Mouse (Mus musculus): ENCODE data around the gene Vps45. TPM values are rescaled to one million over a fixed set of nuclear protein-coding genes. Genes with fewer than 3 reads are reported as not detected.

Vps45 gene
- polyA plus RNA-seq, 1 experiment from 2014 or later = 24.7 TPM

DNA sequence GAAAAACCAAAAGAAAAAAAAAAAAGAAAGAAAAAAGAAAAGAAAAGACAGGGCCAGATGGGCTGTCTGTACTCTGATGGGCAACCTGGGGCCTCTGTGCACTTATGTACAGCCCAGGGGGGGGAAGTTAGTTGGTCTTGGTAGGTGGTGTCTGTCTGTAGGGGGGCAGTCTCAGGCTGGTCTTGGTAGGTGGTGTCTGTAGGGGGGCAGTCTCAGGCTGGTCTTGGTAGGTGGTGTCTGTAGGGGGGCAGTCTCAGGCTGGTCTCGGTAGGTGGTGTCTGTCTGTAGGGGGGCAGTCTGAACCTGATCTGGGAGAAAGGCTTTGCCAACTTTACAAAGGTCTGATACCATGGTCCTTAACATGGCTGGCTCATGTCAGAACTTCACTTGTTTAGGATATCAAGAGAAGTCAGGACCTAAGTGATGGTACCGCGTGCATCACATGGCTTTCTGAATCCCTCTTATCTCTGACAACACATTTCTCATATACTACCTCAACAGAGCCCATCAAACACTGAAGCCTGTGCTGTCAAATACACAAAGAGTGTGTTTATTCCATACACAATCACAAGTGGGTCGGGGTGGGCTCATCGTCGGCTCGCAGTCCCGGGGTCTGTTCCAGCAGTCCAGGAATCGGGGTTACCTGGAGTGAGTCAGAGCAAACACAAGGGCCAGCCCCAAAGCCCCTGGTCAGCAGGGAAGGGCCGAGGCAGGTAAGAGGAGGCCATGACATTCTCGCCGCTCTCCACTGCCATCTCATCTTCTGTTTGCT, 58.8 kb downstream of the Vps45 start:
- Histone ChIP-seq H3K4me2 (no peak overlapping the region), H3K27me3 (ENCODE audit: control insufficient read depth, insufficient read depth, low read length) (no peaks in the 10 kb centered on the region), H3K36me3 (ENCODE audit: control insufficient read depth, insufficient read depth, low read length) (no peaks in the 10 kb centered on the region), H3K4me1 (ENCODE audit: control insufficient read depth, insufficient read depth, low read length) (peaks cover 13% of the 10 kb centered on the region), H3K9me3 (ENCODE audit: control insufficient read depth, low read length) (no peaks in the 10 kb centered on the region), H3K9ac (ENCODE audit: low read length) (no peak overlapping the region), H3K27ac (ENCODE audit: low read depth, low read length) (no peak overlapping the region), H3K4me3 (ENCODE audit: low read depth, low read length) (no peak overlapping the region)
- ATAC-seq (ENCODE audit: low FRiP score) = no peak
- 90% methylated on average over 12 of the region's 12 CpGs for WGBS
- peak; percentile 69 for DNase-seq (ENCODE audit: low spot score, missing footprints)

DNA sequence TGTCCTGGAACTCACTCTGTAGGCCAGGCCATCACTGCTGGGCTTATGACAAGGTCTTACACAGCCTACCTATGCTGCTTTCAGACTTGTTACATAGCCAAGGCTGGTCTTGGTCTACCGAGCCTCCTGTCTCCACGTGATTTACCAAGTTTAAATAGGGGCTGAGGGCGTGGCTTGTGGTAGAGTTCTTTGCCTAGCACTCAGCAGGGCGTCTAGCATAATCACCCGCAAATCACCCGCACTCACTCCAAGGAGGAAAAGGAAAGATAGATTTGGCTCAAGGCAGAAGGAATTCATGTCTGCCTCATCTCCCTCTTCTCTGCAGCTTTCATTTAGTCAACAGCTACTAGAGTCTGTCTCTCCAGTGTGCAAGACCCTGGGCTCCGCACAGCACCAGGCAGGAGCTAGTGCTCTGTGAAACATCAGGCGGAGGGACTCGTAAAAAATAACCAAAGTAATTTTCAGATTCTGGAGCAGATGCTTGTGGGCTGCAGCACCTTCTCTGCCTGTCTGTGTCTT, 61.0 kb downstream of the Vps45 start:
- Histone ChIP-seq H3K4me1 (ENCODE audit: control insufficient read depth, insufficient read depth, low read length) (peaks cover 29% of the 10 kb centered on the region), H3K9ac (ENCODE audit: low read length) (peak overlapping the region; percentile 99)
- DNase-seq (ENCODE audit: low spot score, missing footprints) = no peak

GRCm38 (mm10) chr3:95996451-95997073, 61.7 kb downstream of the Vps45 start:
- 14% methylated on average over 6 of the region's 6 CpGs for whole genome bisulfite sequencing
- Histone ChIP-seq H3K9me3 (ENCODE audit: control insufficient read depth, low read length) (no peaks in the 10 kb centered on the region), H3K4me1 (ENCODE audit: control insufficient read depth, insufficient read depth, low read length) (peaks cover 29% of the 10 kb centered on the region), H3K27ac (ENCODE audit: low read depth, low read length) (peak overlapping the region; percentile 96), H3K9ac (ENCODE audit: low read length) (peak overlapping the region; percentile 99), H3K4me2 (peak overlapping the region; percentile 80), H3K27me3 (ENCODE audit: control insufficient read depth, insufficient read depth, low read length) (no peaks in the 10 kb centered on the region), H3K36me3 (ENCODE audit: control insufficient read depth, insufficient read depth, low read length) (peaks cover 8% of the 10 kb centered on the region), H3K4me3 (ENCODE audit: low read depth, low read length) (peak overlapping the region; percentile 88)
- ATAC-seq (ENCODE audit: low FRiP score) (no peak), DNase-seq (ENCODE audit: low spot score, missing footprints) (peak; percentile 89)

More for the DNA sequence above, 61.0 kb downstream of the Vps45 start:
- H3K27ac ChIP-seq (ENCODE audit: low read depth, low read length) = no peak overlapping the region
- H3K4me3 ChIP-seq (ENCODE audit: low read depth, low read length) = no peak overlapping the region; the same call in 1 of the 2 replicates
- no peak for ATAC-seq (ENCODE audit: low FRiP score)
- H3K9me3 ChIP-seq (ENCODE audit: control insufficient read depth, low read length) = no peaks in the 10 kb centered on the region
- 25% methylated on average over 9 of the region's 9 CpGs for WGBS
- peaks cover 1% of the 10 kb centered on the region for H3K36me3 ChIP-seq (ENCODE audit: control insufficient read depth, insufficient read depth, low read length)
- H3K27me3 ChIP-seq (ENCODE audit: control insufficient read depth, insufficient read depth, low read length) = no peaks in the 10 kb centered on the region
- peak overlapping the region; percentile 80; the same call in 1 of the 2 replicates for H3K4me2 ChIP-seq

DNA sequence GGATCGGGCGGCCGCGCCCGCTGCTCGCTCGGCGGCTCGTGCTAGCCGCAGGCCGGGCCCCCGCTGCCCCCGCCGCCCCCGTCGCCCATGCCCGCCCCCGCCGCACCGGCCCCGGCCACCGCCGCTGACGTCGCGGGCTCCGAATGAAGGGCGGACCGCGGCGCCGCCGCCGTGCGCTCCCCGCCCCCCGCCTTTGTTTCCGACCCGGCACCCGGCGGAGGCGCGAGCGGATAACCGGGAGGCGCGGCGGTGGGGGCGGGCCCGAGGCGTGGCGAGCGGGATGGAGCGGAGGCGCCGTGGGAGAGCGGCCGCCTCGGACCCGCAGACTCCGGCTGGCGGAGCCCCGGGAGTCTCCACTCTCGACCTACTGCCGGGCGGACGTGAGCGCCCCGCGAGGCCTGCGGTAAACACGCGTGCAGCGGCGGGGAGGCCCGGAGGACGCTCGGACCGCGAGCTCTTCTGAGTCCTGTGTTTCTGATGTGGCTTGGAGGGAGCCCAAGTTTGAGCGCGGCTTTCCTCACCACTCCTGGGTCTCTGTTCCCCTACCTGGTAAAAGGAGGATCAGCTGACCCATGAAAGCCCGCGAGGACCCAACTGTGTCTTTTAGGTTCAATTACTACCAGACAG, 62.4 kb downstream of the Vps45 start, which contains the start of gene Plekho1:
Plekho1 (minus strand) TSS at position 200 of the 627 bp plus-strand sequence.
- DNase-seq (ENCODE audit: low spot score, missing footprints) = peak; percentile 96
- no peaks in the 10 kb centered on the region for H3K9me3 ChIP-seq (ENCODE audit: control insufficient read depth, low read length)
- H3K4me2 ChIP-seq = peak within 1 kb of the TSS; percentile 80
- H3K27me3 ChIP-seq (ENCODE audit: control insufficient read depth, insufficient read depth, low read length) = no peaks in the 10 kb centered on the region
- H3K27ac ChIP-seq (ENCODE audit: low read depth, low read length) = peak within 1 kb of the TSS; percentile 96
- peak within 1 kb of the TSS; percentile 99 for H3K9ac ChIP-seq (ENCODE audit: low read length)
- WGBS = under 1% methylated on average over 68 of the region's 84 CpGs
- peak; percentile 79 for ATAC-seq (ENCODE audit: low FRiP score)
- peak within 1 kb of the TSS; percentile 88 for H3K4me3 ChIP-seq (ENCODE audit: low read depth, low read length)
- H3K36me3 ChIP-seq (ENCODE audit: control insufficient read depth, insufficient read depth, low read length) = peaks cover 12% of the 10 kb centered on the region
- peaks cover 29% of the 10 kb centered on the region for H3K4me1 ChIP-seq (ENCODE audit: control insufficient read depth, insufficient read depth, low read length)

- H3K9ac ChIP-seq (ENCODE audit: low read length) = peak overlapping the region; percentile 99
- H3K27ac ChIP-seq (ENCODE audit: low read depth, low read length) = peak overlapping the region; percentile 96
- DNase-seq (ENCODE audit: low spot score, missing footprints) (peak; percentile 98), ATAC-seq (ENCODE audit: low FRiP score) (peak; percentile 81)
- H3K4me1 ChIP-seq (ENCODE audit: control insufficient read depth, insufficient read depth, low read length) = peaks cover 29% of the 10 kb centered on the region
- under 1% methylated on average over 45 of the region's 51 CpGs for WGBS
- H3K4me3 ChIP-seq (ENCODE audit: low read depth, low read length) = peak overlapping the region; percentile 88
- H3K36me3 ChIP-seq (ENCODE audit: control insufficient read depth, insufficient read depth, low read length) = peaks cover 19% of the 10 kb centered on the region
- no peaks in the 10 kb centered on the region for H3K27me3 ChIP-seq (ENCODE audit: control insufficient read depth, insufficient read depth, low read length)
- H3K9me3 ChIP-seq (ENCODE audit: control insufficient read depth, low read length) = no peaks in the 10 kb centered on the region
- H3K4me2 ChIP-seq = peak overlapping the region; percentile 80
Measured at GRCm38 (mm10) chr3:95994975-95995801, 63.1 kb downstream of the Vps45 start.

- Histone ChIP-seq H3K36me3 (ENCODE audit: control insufficient read depth, insufficient read depth, low read length) (peaks cover 25% of the 10 kb centered on the region), H3K4me3 (ENCODE audit: low read depth, low read length) (peak overlapping the region; percentile 88), H3K9me3 (ENCODE audit: control insufficient read depth, low read length) (no peaks in the 10 kb centered on the region), H3K27ac (ENCODE audit: low read depth, low read length) (peak overlapping the region; percentile 96), H3K9ac (ENCODE audit: low read length) (peak overlapping the region; percentile 99), H3K27me3 (ENCODE audit: control insufficient read depth, insufficient read depth, low read length) (no peaks in the 10 kb centered on the region), H3K4me2 (peak overlapping the region; percentile 80), H3K4me1 (ENCODE audit: control insufficient read depth, insufficient read depth, low read length) (peaks cover 29% of the 10 kb centered on the region)
- WGBS = 13% methylated on average over 6 of the region's 6 CpGs
- DNase-seq (ENCODE audit: low spot score, missing footprints) = no peak
- no peak for ATAC-seq (ENCODE audit: low FRiP score)
Measured at GRCm38 (mm10) chr3:95994381-95994846, 63.9 kb downstream of the Vps45 start.

GRCm38 (mm10) chr3:95993881-95994280, 64.4 kb downstream of the Vps45 start:
- Histone ChIP-seq H3K4me3 (ENCODE audit: low read depth, low read length) (peak overlapping the region; percentile 88), H3K4me1 (ENCODE audit: control insufficient read depth, insufficient read depth, low read length) (peaks cover 29% of the 10 kb centered on the region), H3K4me2 (peak overlapping the region; percentile 80), H3K27me3 (ENCODE audit: control insufficient read depth, insufficient read depth, low read length) (no peaks in the 10 kb centered on the region), H3K9me3 (ENCODE audit: control insufficient read depth, low read length) (no peaks in the 10 kb centered on the region), H3K36me3 (ENCODE audit: control insufficient read depth, insufficient read depth, low read length) (peaks cover 30% of the 10 kb centered on the region), H3K9ac (ENCODE audit: low read length) (peak overlapping the region; percentile 99), H3K27ac (ENCODE audit: low read depth, low read length) (no peak overlapping the region)
- ATAC-seq (ENCODE audit: low FRiP score) = no peak
- 42% methylated on average over 4 of the region's 4 CpGs for WGBS
- no peak for DNase-seq (ENCODE audit: low spot score, missing footprints)

GRCm38 (mm10) chr3:95992990-95993603, 65.2 kb downstream of the Vps45 start:
- Histone ChIP-seq H3K27me3 (ENCODE audit: control insufficient read depth, insufficient read depth, low read length) (no peaks in the 10 kb centered on the region), H3K4me3 (ENCODE audit: low read depth, low read length) (peak overlapping the region; percentile 88; the same call in 1 of the 2 replicates), H3K9me3 (ENCODE audit: control insufficient read depth, low read length) (no peaks in the 10 kb centered on the region), H3K9ac (ENCODE audit: low read length) (peak overlapping the region; percentile 99), H3K4me1 (ENCODE audit: control insufficient read depth, insufficient read depth, low read length) (peaks cover 29% of the 10 kb centered on the region), H3K36me3 (ENCODE audit: control insufficient read depth, insufficient read depth, low read length) (peaks cover 34% of the 10 kb centered on the region), H3K4me2 (peak overlapping the region; percentile 80), H3K27ac (ENCODE audit: low read depth, low read length) (no peak overlapping the region)
- 59% methylated on average over 5 of the region's 5 CpGs for WGBS
- DNase-seq (ENCODE audit: low spot score, missing footprints) = no peak
- no peak for ATAC-seq (ENCODE audit: low FRiP score)

Measured in midbrain, embryonic 11.5 days (tissue).